Mouse (Mus musculus) stomach, postnatal 0 days (tissue): ENCODE measurements around the gene Hoxb6.

Experiments used
- CTCF ChIP-seq: IDR thresholded peaks from 2 replicates; pipeline ENCODE4 v1.5.1; 2016; ENCODE audit warnings: antibody characterized with exemption, low read depth, mild to moderate bottlenecking, moderate library complexity
- EP300 ChIP-seq: optimal IDR thresholded peaks from 2 replicates; pipeline ENCODE3; 2016; ENCODE audit warnings: antibody characterized with exemption

GRCm38 (mm10) chr11:96267021-96267920, 25.0 kb upstream of the Hoxb6 start:
- no peak for TF ChIP-seq CTCF
- TF ChIP-seq EP300, result no peak
